Mouse (Mus musculus) embryonic stem cell, embryonic (primary cell): ENCODE data around the gene Nmi.

Source experiments
- CTCF ChIA-PET, 4 experiments: fragments of 300-600 bp in 2 of 4; fragments of 350-600 bp in 2 of 4; sonication (Branson Sonifier 250); formaldehyde crosslinking; loops; one replicate each; lab custom pipeline; 2022; ENCODE audit warnings: inconsistent platforms in 2 of 4; lab: Charles Lee
- POLR2A ChIA-PET, 4 experiments: fragments of 300-600 bp in 2 of 4; fragments of 350-600 bp in 2 of 4; sonication (Branson Sonifier 250); formaldehyde crosslinking; loops; one replicate each; lab custom pipeline; 2022; ENCODE audit warnings: antibody characterized with exemption in 4 of 4, inconsistent platforms in 1 of 4; lab: Charles Lee

The Nmi gene

DNA sequence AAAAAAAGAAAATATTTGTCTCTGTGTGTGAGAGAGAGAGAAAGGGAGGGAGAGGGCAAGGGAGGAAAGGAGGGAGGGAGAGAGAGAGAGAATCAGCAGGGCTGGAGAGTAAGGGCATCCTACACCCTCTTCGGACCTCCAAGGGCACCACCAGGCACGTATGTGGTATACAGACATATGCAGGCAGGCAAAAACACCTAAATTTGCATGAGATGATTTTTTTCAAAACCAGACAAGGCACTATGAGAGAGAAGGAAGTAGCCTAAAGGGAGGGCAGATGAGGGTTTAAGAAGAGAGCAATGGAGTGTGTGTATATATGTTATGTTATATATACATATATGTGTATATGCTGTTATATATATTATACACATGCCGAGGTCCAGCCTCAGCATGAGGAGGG, 6.0 kb downstream of the Nmi start:
- POLR2A ChIA-PET, result no interaction called here
- CTCF ChIA-PET, result interaction anchor here in 2 of 4 experiments (0.6 to 1.0 kb wide), 2 partner anchors 30 to 62 kb away, joined by 3 read pairs; no protein-coding TSS in a partner anchor

GRCm38 (mm10) chr2:51953648-51954204, 19.6 kb downstream of the Nmi start:
- CTCF ChIA-PET, result interaction anchor here in 1 of 4 experiments (0.6 kb wide), 2 partner anchors 36 kb away, joined by 3 to 4 read pairs; no protein-coding TSS in a partner anchor
- POLR2A ChIA-PET, result interaction anchor here in 1 of 4 experiments (0.7 to 1.2 kb wide), 2 partner anchors 40 to 117 kb away, joined by 3 read pairs; no protein-coding TSS in a partner anchor

- ChIA-PET POLR2A (interaction anchor here in 1 of 4 experiments (1.4 kb wide), 1 partner anchor 120 kb away, joined by 3 read pairs; no protein-coding TSS in a partner anchor), CTCF (no interaction called here)
Measured at GRCm38 (mm10) chr2:51950876-51951275, 22.4 kb downstream of the Nmi start.

DNA sequence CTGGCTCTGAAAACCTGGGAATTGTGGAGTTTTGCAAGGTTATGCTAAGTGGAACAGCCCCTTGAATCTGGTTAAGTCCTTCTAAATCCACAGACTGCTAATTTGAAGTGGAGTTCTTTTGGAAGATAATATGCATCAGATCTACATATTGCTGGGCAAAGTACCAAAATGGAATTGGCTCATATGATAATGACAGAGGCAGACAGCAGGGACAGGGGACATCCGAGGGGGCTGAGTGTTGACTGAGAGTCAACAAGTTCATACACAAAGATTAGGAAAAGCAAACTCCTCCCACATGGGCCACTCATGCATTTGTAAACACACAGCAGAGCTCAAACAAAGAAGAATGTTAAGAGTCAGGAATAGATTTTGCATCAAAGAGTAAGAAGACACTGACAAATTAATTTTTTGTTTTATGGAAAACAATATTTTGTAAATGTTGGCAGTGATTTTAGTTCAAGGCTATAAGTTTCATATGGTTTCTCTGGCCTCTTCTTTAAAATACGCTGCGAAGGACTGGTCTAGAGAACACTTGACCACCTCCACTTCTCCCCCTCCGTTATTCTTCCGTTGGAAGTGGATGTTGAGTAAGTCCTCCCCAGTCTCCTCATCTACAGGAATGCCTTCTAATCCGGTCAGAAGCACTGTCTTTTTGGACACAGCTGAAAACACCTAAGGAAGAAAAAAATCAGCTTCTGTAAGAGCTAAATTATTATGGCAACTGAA, 25.0 kb downstream of the Nmi start:
- ChIA-PET CTCF (no interaction called here), POLR2A (interaction anchor here in 1 of 4 experiments (0.6 kb wide), 1 partner anchor 131 kb away, joined by 3 read pairs; no protein-coding TSS in a partner anchor)

- POLR2A ChIA-PET, result interaction anchor here in 1 of 4 experiments (0.7 kb wide), 1 partner anchor 9 kb away, joined by 3 read pairs; no protein-coding TSS in a partner anchor
- CTCF ChIA-PET, result no interaction called here
Measured at GRCm38 (mm10) chr2:51945812-51946211, 27.5 kb downstream of the Nmi start.

- CTCF ChIA-PET, result no interaction called here
- POLR2A ChIA-PET, result interaction anchor here in 1 of 4 experiments (1.7 kb wide), 1 partner anchor 16 kb away, joined by 3 read pairs; no protein-coding TSS in a partner anchor
Measured at GRCm38 (mm10) chr2:51941832-51942231, 31.5 kb downstream of the Nmi start.

DNA sequence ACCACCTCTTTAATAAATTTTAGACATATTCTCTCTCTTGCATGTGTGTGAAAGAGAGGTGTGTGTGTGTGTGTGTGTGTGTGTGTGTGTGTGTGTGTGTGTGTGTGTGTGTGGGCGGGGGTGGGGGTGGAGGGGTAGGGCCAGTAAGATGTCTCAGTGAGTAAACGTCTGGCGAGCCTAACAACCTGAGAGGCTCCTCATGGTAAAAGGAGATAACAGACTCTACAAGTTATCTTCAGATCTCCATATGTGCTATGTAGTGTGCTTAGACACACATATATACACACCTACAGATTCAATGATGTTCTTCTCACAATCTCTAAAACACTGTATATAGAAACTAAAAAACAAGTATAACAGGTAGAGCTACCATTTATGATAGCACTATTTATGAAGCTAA, 34.5 kb downstream of the Nmi start:
- CTCF ChIA-PET, result no interaction called here

DNA sequence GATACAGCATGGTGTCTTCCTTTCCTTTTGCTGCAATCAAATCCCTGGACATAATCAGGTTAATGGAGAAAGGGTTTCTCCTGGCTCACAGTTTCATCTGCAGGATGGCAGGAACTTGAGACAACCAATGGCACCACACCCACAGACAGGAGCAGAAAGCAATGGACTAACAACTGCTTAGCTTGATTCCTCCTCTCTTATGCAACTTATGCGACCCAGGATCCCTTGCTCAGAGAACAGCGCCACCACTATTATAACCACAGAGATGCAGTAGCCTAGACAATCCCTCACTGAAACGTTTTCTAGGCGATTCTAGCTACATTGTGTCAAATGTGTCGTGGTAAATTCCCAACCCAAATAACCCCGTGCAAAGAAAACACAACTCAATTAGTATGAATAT, 36.3 kb downstream of the Nmi start:
- ChIA-PET CTCF (interaction anchor here (0.6 to 1.0 kb wide), 5 partner anchors 14 to 1640 kb away, joined by 3 to 5 read pairs (median 4); partner anchors contain the start of gene Mmadhc (in 1 of the 4)), POLR2A (interaction anchor here in 3 of 4 experiments (0.9 to 2.6 kb wide), 5 partner anchors 9 to 1021 kb away, joined by 3 to 16 read pairs (median 3); partner anchors contain the start of gene Rif1 (in 1 of the 3))

More for the DNA sequence above, 34.5 kb downstream of the Nmi start:
- POLR2A ChIA-PET, result no interaction called here

- CTCF ChIA-PET, result interaction anchor here (0.6 to 1.0 kb wide), 4 partner anchors 14 to 1640 kb away, joined by 3 to 5 read pairs (median 4); partner anchors contain the start of gene Mmadhc (in 1 of the 4)
- POLR2A ChIA-PET, result interaction anchor here in 3 of 4 experiments (0.6 to 2.6 kb wide), 7 partner anchors 9 to 1021 kb away, joined by 3 to 16 read pairs (median 3); partner anchors contain the start of gene Rif1 (in 1 of the 3)
Measured at GRCm38 (mm10) chr2:51936585-51936984, 36.7 kb downstream of the Nmi start.

DNA sequence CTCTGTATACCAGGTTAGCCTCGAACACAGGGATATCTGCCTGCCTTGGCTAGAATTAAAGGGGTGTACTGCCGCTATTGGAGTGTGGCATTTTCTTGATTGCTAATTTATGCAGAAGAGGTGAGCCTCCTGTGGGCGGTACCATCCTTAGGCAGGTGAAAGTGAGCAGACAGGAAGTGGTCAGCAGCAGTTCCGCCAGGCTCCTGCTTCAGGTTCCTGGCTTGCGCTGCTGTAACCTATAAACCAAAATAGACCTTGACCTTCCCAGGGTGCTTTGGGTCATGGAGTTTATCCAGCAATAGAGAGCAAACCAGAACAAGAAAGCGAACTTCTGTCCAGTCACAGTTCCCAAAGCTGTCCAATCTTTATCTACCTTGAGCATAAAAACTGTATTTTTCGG, 37.4 kb downstream of the Nmi start:
- ChIA-PET CTCF (no interaction called here), POLR2A (interaction anchor here in 3 of 4 experiments (0.6 to 2.6 kb wide), 6 partner anchors 36 to 1022 kb away, joined by 3 to 16 read pairs (median 3); no protein-coding TSS in a partner anchor)

DNA sequence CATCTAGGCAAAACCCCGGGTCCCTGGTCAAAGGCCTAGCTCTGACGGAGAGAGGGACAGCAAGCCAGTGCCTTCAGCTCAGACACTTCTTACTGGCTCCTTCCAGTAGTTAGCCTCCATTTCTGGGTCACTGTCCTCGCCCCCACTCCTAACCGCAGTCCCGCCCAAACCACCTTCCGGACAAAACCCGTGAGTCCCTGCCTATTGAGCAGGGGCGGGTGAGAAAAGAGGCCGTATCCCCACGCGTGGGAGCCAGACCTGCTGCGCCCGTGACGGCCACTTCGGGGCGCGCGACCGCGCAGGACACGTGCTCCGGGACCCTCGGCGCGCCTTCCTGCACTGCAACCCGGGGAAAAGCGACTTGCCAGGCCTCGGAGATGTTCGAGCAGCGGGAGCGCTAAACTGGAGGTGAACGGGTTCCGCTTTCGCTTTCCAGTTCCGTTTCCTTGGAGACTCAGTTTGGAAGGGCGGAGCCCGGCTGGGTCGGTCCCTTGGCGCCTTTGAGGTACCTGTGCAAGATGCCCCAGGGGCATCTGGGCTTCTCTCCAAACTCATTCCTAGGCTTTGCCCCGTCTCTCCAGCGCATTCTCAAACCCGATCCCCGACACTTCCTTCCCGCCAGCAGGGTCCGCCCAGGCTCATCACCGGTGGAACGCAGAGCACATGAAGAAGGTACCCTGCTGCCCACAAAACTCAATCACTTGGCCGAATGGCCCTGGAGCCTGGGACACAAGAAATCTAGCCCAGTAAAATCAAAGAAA, 38.5 kb downstream of the Nmi start, which contains the start of gene Rbm43:
Rbm43 (minus strand) TSS at position 590 of the 761 bp plus-strand sequence.
- ChIA-PET POLR2A (interaction anchor here in 2 of 4 experiments (0.5 to 2.6 kb wide), 7 partner anchors 20 to 198 kb away, joined by 3 to 12 read pairs (median 3); no protein-coding TSS in a partner anchor), CTCF (no interaction called here)

- ChIA-PET POLR2A (interaction anchor here in 2 of 4 experiments (0.5 to 2.6 kb wide), 5 partner anchors 138 to 403 kb away, joined by 3 to 12 read pairs (median 4); no protein-coding TSS in a partner anchor), CTCF (no interaction called here)
Measured at GRCm38 (mm10) chr2:51933341-51934134, 39.8 kb downstream of the Nmi start.

GRCm38 (mm10) chr2:51931241-51931640, 42.1 kb downstream of the Nmi start:
- POLR2A ChIA-PET, result interaction anchor here in 1 of 4 experiments (0.7 kb wide), 1 partner anchor 97 kb away, joined by 3 read pairs; no protein-coding TSS in a partner anchor
- CTCF ChIA-PET, result no interaction called here

DNA sequence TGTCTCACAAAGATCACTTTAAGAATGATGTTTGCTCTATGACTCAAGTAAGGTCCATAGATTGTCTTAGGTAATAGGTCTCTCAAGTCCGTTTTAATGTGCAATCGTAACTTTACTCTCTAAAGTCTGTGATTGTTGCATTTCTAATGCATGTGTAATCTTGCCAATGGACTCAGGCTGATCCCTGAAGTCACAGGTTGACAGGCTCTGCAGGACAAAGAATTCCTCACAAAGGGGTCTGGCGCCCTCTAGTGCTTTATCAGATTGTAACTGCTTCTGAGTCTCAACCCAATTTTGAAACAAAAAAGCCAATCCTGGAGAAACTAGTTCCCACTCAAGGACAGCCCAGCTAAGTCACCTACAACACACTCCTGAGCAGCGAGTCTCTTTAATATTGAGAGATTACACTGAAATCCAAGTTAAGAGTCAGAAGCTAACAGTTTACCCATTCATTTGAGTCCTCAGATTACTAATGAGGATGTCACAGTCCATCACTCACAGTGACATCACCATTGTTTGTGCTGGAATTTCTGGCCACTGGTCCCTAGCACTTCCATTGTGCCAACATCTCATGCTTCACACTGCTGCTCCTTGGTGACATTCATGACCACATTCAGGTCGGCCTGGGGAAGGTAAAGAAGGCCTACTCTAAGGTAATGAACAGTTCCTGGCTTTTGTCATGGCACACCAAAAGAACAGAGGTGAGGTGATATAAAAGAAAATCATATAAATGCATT, 58.2 kb downstream of the Nmi start:
- ChIA-PET CTCF (interaction anchor here in 2 of 4 experiments (0.6 to 1.4 kb wide), 4 partner anchors 9 to 373 kb away, joined by 3 to 6 read pairs (median 3); no protein-coding TSS in a partner anchor), POLR2A (no interaction called here)

GRCm38 (mm10) chr2:51914532-51914931, 58.8 kb downstream of the Nmi start:
- CTCF ChIA-PET, result interaction anchor here in 2 of 4 experiments (0.6 to 1.4 kb wide), 4 partner anchors 9 to 372 kb away, joined by 3 to 6 read pairs (median 3); no protein-coding TSS in a partner anchor
- POLR2A ChIA-PET, result no interaction called here

- ChIA-PET CTCF (no interaction called here), POLR2A (interaction anchor here in 3 of 4 experiments (0.6 to 1.1 kb wide), 4 partner anchors 28 to 766 kb away, joined by 3 to 6 read pairs (median 4); no protein-coding TSS in a partner anchor)
Measured at GRCm38 (mm10) chr2:51912740-51913139, 60.6 kb downstream of the Nmi start.
